Comparison of ENCODE assay signal across 24 mouse cellular contexts in the genomic region with DNA sequence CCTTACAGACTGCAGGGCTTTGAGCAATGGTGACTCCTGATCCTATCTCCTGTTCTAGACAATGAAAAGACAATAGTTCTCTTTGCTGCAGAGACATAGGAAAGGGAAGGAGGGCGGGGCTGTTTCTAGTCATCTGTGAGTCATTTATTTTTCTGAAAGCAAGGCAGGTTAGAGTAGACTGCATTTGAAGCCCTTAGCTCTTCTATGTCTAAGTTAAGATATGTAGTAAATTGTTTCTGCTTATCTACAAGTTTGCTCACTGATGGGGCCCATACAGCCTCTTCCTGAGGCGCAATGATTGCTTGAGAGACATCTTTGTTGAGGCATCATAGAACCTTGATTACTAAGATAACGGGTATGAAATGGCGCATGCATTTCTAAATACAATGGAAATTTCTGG. TPM values are rescaled to one million over a fixed set of nuclear protein-coding genes. Genes with fewer than 3 reads are reported as not detected.
DNase-seq lines count a peak whose midpoint lies in the region; ATAC-seq and TF ChIP-seq lines count a peak whose summit lies in the region.
"Had no signal": no experiment of that assay in that cellular context is flagged by ENCODE, and none has a peak within 500 bp of the region (broad histone marks: within the 10 kb centered on the region; RNA-seq: fewer than 3 reads in every experiment).

No protein-coding gene starts in this region.

- 62% methylated on average over 4 of the region's 4 CpGs for WGBS in liver, embryonic 14.5 days (ENCODE audit: insufficient replicate concordance)
- 94% methylated on average over 4 of the region's 4 CpGs for WGBS in heart, adult 2 months

- no peaks in the 10 kb centered on the region for H3K79me2 ChIP-seq in heart, adult 2 months (replicated peaks; ENCODE audit: control insufficient read depth, insufficient read depth, low read length)

- H3K27me3 ChIP-seq in erythroblast, embryonic 14.5 days (ENCODE audit: control insufficient read depth), result no peaks in the 10 kb centered on the region
- no peaks in the 10 kb centered on the region for H3K27me3 ChIP-seq in liver, embryonic 14.5 days (ENCODE audit: control insufficient read depth, insufficient read depth, low read length)
- H3K27me3 ChIP-seq in heart, adult 2 months (ENCODE audit: control insufficient read depth, insufficient read depth, low read length), result no peaks in the 10 kb centered on the region
- H3K27me3 ChIP-seq: CH12.LX; forebrain, embryonic 15.5 days; limb, embryonic 12.5 days; megakaryocyte, embryonic 14.5 days had no signal

- H3K4me2 ChIP-seq in liver, embryonic 14.5 days (ENCODE audit: low read depth), result peak overlapping the region; percentile 4
- H3K4me2 ChIP-seq: forebrain, embryonic 15.5 days; heart, embryonic 11.5 days; limb, embryonic 12.5 days had no signal

- no peak for ATAC-seq in erythroblast, adult 5-6 weeks (replicated peaks; ENCODE audit: low FRiP score, poor library complexity, severe bottlenecking)
- ATAC-seq in liver, embryonic 14.5 days (ENCODE audit: insufficient read depth), result peak; percentile 9; the same call in 1 of the 2 replicates
- ATAC-seq: forebrain, embryonic 15.5 days; hindbrain, postnatal 0 days had no signal

- intact Hi-C loops in heart, postnatal 10 days (cut with DNase I), result no loop called here
- intact Hi-C loops in heart, adult 2 months (cut with DNase I), result no loop called here

- TF ChIP-seq EP300 in liver, embryonic 14.5 days (IDR thresholded peaks at IDR 0.05; ENCODE audit: low read depth), result no peak
- no peak for TF ChIP-seq EP300 in heart, adult 2 months (IDR thresholded peaks at IDR 0.05; ENCODE audit: insufficient read depth, low read depth, low read length)

- H3K27ac ChIP-seq in liver, embryonic 14.5 days, result peak overlapping the region; percentile 10
- H3K27ac ChIP-seq in heart, adult 2 months, result no peak overlapping the region
- H3K27ac ChIP-seq: forebrain, embryonic 15.5 days; hindbrain, postnatal 0 days; limb, embryonic 12.5 days had no signal

- peaks cover 98% of the 10 kb centered on the region for H3K36me3 ChIP-seq in erythroblast, embryonic 14.5 days (ENCODE audit: control insufficient read depth)
- H3K36me3 ChIP-seq in liver, embryonic 14.5 days (replicated peaks; ENCODE audit: control insufficient read depth, insufficient read depth, low read depth), result peaks cover 25% of the 10 kb centered on the region
- peaks cover 4% of the 10 kb centered on the region; the same call in 1 of the 2 replicates for H3K36me3 ChIP-seq in heart, adult 2 months (ENCODE audit: control insufficient read depth, insufficient read depth, low read length)
- H3K36me3 ChIP-seq: forebrain, embryonic 15.5 days; limb, embryonic 12.5 days had no signal

- DNase-seq in CD4-positive, CD25-positive, alpha-beta regulatory T cell, adult 2 months (ENCODE audit: low read depth, low spot score), result peak; percentile 42
- peak; percentile 45 for DNase-seq in c-Kit-positive CD71-positive TER-119-positive erythroid progenitor cells, embryonic 14.5 days (ENCODE audit: low spot score)
- no peak for DNase-seq in liver, embryonic 14.5 days (ENCODE audit: low read depth in 3 of 3, low spot score in 3 of 3)
- DNase-seq in adrenal gland, adult 18-20 months (ENCODE audit: low spot score in 2 of 2), result no peak
- DNase-seq in heart, postnatal 10 days, result no peak
- no peak for DNase-seq in heart, adult 2 months
- DNase-seq: adrenal gland, postnatal 36 days; cerebellum, adult 2 months; heart, postnatal 14 days; kidney, adult 8-10 months; kidney, postnatal 10 days; lung, adult 2 months; lung, postnatal 14 days; midbrain, embryonic 14.5 days; right cerebral cortex, postnatal 25 days; spleen, adult 18-20 months had no signal

- peak overlapping the region; percentile 5 for H3K4me3 ChIP-seq in erythroblast, embryonic 14.5 days (replicated peaks)
- H3K4me3 ChIP-seq in liver, embryonic 14.5 days (ENCODE audit: insufficient read depth in 1 of 2, low read depth in 2 of 2, low read length in 2 of 2), result no peak overlapping the region
- no peak overlapping the region for H3K4me3 ChIP-seq in heart, adult 2 months
- H3K4me3 ChIP-seq: forebrain, embryonic 15.5 days; limb, embryonic 12.5 days; megakaryocyte, embryonic 14.5 days had no signal

- no peak for TF ChIP-seq POLR2A in heart, adult 2 months (IDR thresholded peaks at IDR 0.05; ENCODE audit: insufficient read depth, low read depth, low read length)

- no peak for TF ChIP-seq CTCF in liver, embryonic 14.5 days (IDR thresholded peaks at IDR 0.05; ENCODE audit: low read depth)
- no peak for TF ChIP-seq CTCF in heart, adult 2 months (IDR thresholded peaks at IDR 0.05)

- peaks cover 97% of the 10 kb centered on the region for H3K4me1 ChIP-seq in erythroblast, embryonic 14.5 days (ENCODE audit: control insufficient read depth)
- peaks cover 80 to 83% of the 10 kb centered on the region in 2 experiments for H3K4me1 ChIP-seq in liver, embryonic 14.5 days (replicated peaks; ENCODE audit: control insufficient read depth in 2 of 2, insufficient read depth in 2 of 2, low read length in 1 of 2)
- H3K4me1 ChIP-seq in heart, adult 2 months (ENCODE audit: control insufficient read depth, insufficient read depth, low read length), result peaks cover 8% of the 10 kb centered on the region
- H3K4me1 ChIP-seq: forebrain, embryonic 15.5 days had no signal

- no peak overlapping the region for H3K9ac ChIP-seq in liver, embryonic 14.5 days (replicated peaks)
- H3K9ac ChIP-seq in heart, adult 2 months (ENCODE audit: low read depth, low read length), result no peak overlapping the region
- H3K9ac ChIP-seq: forebrain, embryonic 15.5 days; limb, embryonic 12.5 days had no signal

- H3K9me3 ChIP-seq in erythroblast, embryonic 14.5 days (ENCODE audit: control insufficient read depth, low read length), result peaks cover 10% of the 10 kb centered on the region
- peaks cover 7% of the 10 kb centered on the region for H3K9me3 ChIP-seq in liver, embryonic 14.5 days (ENCODE audit: control insufficient read depth, low read length)
- H3K9me3 ChIP-seq: forebrain, embryonic 15.5 days had no signal

RNA-seq across cellular contexts. Expression of a gene that starts 13.5 kb away (rescaled TPM):
- 14.9 TPM in 2 replicates for polyA plus RNA-seq in erythroblast, embryonic 14.5 days (2012)
- 51.4 and 53.0 TPM in 2 replicates for total RNA-seq in erythroblast, adult 5-6 weeks (2015; ENCODE audit: low replicate concordance)
- 84.8 and 110 TPM in 2 replicates for total RNA-seq in erythroblast, adult 5-6 weeks (2017; ENCODE audit: low replicate concordance)
- polyA plus RNA-seq in liver, embryonic 14.5 days (2012; rRNA removed), result 18.8 and 22.3 TPM in 2 replicates
- polyA plus RNA-seq in liver, embryonic 14.5 days (2014; fragmentation: Nextera tagmentation; extraction: Ambion mirVana), result 41.8 and 42.3 TPM in 2 replicates
- 10 to 100 TPM; 16.1 to 18.5 TPM for total RNA-seq in adrenal gland, adult 18-20 months (2021)
- total RNA-seq in heart, postnatal 10 days (2021), result 10 to 100 TPM; 12.7 to 13.0 TPM
- 1 to 10 TPM; 7.9 to 8.0 TPM for total RNA-seq in heart, adult 2 months (2021)
- polyA plus RNA-seq in heart, adult 2 months (2012; rRNA removed), result 9.3 and 10.0 TPM in 2 replicates

Comparison
In these comparisons a context has a peak if more than half of its experiments do, and no peak if none do; other contexts are left out.
1. DNase-seq: peak in CD4-positive, CD25-positive, alpha-beta regulatory T cell, adult 2 months (single experiment) and c-Kit-positive CD71-positive TER-119-positive erythroid progenitor cells, embryonic 14.5 days (single experiment); none in liver, embryonic 14.5 days (0 of 3), adrenal gland, adult 18-20 months (0 of 2), heart, postnatal 10 days (0 of 2) and heart, adult 2 months (0 of 2).